Mouse (Mus musculus) urinary bladder, postnatal 25 days (tissue): Measurements from ENCODE around the gene Slc35b1.

Experiments
- DNase-seq: peaks from one replicate; pipeline ENCODE4 v3.0.0; 2022; ENCODE audit warnings: low spot score

Gene Slc35b1

DNA sequence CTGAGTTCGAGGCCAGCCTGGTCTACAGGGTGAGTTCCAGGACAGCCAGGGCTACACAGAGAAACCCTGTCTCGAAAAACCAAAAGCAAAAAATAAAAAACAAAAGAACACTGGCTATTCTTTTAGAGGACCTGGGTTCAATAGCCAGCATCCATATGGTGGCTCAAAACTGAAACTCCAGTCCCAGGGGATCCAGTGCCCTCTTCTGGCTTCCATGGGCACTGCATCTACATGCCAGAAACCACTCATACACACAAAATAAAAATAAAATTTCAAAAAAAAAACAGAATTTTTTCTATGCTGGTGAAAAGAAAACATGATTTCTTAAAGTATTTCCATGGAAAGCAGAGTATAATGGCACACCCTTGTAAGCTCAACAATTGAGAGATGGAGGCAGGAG is 47.7 kb downstream of the Slc35b1 start:
- no peak for DNase-seq
